Mouse (Mus musculus): ENCODE measurements around the gene Brms1. TPM values are rescaled to one million over a fixed set of nuclear protein-coding genes. Genes with fewer than 3 reads are reported as not detected.
A peak's percentile ranks its signal among the peaks of the same experiment; 100 is the strongest.
"Not testable (repeated sequence)": the region's sequence is repeated elsewhere in the genome, so short reads cannot be mapped to it uniquely, and the experiment has no call there.

Gene Brms1
- polyA plus RNA-seq, 1 experiment from 2014 or later, result 58.1 TPM

GRCm38 (mm10) chr19:5071545-5072369, 30.6 kb downstream of the Brms1 start:
- H3K36me3 ChIP-seq, result no peaks in the 10 kb centered on the region
- peak overlapping the region; percentile 86 for H3K27ac ChIP-seq
- WGBS, result 2% methylated on average over 40 of the region's 40 CpGs
- H3K9me3 ChIP-seq, result no peaks in the 10 kb centered on the region
- peak; percentile 94 for DNase-seq (ENCODE audit: low spot score)
- H3K27me3 ChIP-seq (ENCODE audit: insufficient read depth, poor library complexity, severe bottlenecking), result peaks cover 51% of the 10 kb centered on the region
- H3K4me1 ChIP-seq, result peaks cover 59% of the 10 kb centered on the region
- peak overlapping the region; percentile 72 for H3K4me3 ChIP-seq

DNA sequence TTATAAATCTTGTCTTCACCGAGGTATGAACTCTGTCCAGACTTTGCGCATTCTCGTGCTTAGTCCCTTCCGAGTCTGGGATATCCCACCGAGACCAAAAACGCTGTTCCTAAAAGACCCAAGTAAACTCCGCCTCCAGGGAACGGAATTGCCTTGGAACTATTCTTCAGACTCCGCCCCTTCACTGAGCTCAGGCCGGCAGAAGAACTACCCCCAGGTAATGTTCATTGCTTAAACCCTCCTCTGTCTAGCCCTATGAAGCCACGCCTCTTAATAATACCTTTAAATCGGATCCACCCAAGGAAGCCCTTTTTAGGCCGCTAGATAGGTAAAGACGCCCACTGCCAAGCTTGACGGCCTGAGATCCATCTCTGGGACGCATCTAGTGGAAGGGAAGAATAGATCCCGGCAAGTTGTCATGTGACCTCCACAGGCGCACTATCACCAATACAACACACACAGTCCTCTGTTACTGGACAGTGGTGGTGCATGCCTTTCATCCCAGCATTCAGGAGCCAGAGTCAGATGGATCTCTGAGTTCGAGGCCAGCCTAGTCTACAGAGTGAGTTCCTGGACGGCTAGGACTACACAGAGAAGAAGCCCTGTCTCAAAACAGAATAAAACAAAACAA, 31.4 kb downstream of the Brms1 start:
- Histone ChIP-seq H3K9me3 (no peaks in the 10 kb centered on the region), H3K27ac (peak overlapping the region; percentile 86), H3K4me1 (peaks cover 51% of the 10 kb centered on the region), H3K27me3 (ENCODE audit: insufficient read depth, poor library complexity, severe bottlenecking) (peaks cover 46% of the 10 kb centered on the region), H3K36me3 (no peaks in the 10 kb centered on the region), H3K4me3 (peak overlapping the region; percentile 72)
- 4% methylated on average over 20 of the region's 20 CpGs for WGBS
- no peak for DNase-seq (ENCODE audit: low spot score)

DNA sequence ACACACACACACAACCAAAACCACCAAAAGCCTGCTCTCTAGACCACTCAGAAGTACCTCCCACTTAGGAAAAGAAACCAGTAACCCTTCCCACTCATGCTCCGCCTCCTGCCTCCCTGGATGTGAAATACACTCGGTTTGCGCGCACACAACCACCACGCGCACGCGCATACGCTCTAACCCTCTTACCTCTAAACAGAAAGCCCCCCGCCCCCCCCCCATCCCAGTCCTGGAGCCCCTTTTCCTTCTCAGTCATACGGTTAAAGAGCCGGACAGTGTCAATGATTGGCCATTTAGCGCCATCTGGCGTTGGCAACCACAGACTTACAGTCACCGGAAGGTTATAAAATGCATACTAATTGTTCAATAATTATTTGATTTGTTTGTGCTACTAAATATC, 31.9 kb downstream of the Brms1 start:
- H3K27me3 ChIP-seq (ENCODE audit: insufficient read depth, poor library complexity, severe bottlenecking), result peaks cover 43% of the 10 kb centered on the region
- no peaks in the 10 kb centered on the region for H3K9me3 ChIP-seq
- H3K36me3 ChIP-seq, result no peaks in the 10 kb centered on the region
- peaks cover 46% of the 10 kb centered on the region for H3K4me1 ChIP-seq
- 0 out of 2 replicates have a peak overlapping the region, but pooled peaks have one; percentile 86 for H3K27ac ChIP-seq
- 2% methylated on average over 15 of the region's 15 CpGs for WGBS
- DNase-seq (ENCODE audit: low spot score), result no peak
- H3K4me3 ChIP-seq, result peak overlapping the region; percentile 72

DNA sequence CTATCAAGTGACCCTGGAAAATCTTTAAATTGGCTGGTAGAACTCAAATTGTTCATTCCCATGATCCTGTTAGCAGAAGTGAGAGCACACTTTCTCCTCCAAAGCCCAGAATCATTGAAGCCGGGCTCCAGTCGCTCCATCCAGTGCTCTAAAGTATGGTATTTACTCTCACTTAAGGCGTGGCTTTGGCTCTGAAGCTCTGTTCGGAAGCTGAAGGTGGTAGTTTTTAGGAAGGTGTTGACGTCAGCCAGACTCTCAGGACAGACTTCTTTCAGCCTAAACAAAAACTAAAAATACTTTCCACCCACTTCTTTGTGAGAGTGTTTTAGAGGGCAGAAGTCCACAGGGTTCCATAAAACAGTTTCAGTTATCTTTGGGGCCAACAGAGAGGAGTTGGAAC, 32.4 kb downstream of the Brms1 start:
- Histone ChIP-seq H3K27me3 (ENCODE audit: insufficient read depth, poor library complexity, severe bottlenecking) (peaks cover 41% of the 10 kb centered on the region), H3K4me3 (no peak overlapping the region), H3K27ac (no peak overlapping the region), H3K36me3 (no peaks in the 10 kb centered on the region), H3K9me3 (no peaks in the 10 kb centered on the region), H3K4me1 (peaks cover 41% of the 10 kb centered on the region)
- 36% methylated on average over 5 of the region's 5 CpGs for WGBS
- DNase-seq (ENCODE audit: low spot score), result no peak

GRCm38 (mm10) chr19:5079279-5079678, 38.1 kb downstream of the Brms1 start:
- no peak for DNase-seq (ENCODE audit: low spot score)
- no peaks in the 10 kb centered on the region for H3K36me3 ChIP-seq
- H3K9me3 ChIP-seq, result no peaks in the 10 kb centered on the region
- 92% methylated on average over 1 of the region's 1 CpGs for WGBS
- no peak overlapping the region for H3K27ac ChIP-seq
- no peak overlapping the region for H3K4me3 ChIP-seq
- H3K27me3 ChIP-seq (ENCODE audit: insufficient read depth, poor library complexity, severe bottlenecking), result peaks cover 49% of the 10 kb centered on the region
- no peaks in the 10 kb centered on the region for H3K4me1 ChIP-seq

DNA sequence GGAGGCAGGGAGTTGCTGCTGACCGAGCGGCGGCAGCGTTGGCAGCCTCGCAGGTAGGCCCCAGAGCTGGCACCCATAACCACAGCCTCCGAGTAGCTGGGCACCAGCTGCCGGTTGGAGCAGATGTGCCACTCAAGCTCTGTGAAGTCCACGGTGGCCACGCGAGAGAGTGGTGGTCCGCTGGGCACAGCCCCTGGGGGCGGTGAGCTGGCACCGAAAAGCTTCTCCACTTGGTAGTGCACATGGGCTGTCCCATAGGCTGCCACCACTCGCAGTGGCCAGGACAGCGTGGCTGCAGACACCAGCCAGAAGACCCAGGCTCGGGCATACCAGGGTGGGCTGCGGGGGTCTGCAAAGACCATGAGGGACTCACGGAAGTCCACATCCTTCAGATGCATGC, 40.9 kb downstream of the Brms1 start:
- peaks cover 12% of the 10 kb centered on the region for H3K4me1 ChIP-seq
- H3K27me3 ChIP-seq (ENCODE audit: insufficient read depth, poor library complexity, severe bottlenecking), result peaks cover 72% of the 10 kb centered on the region
- H3K9me3 ChIP-seq, result no peaks in the 10 kb centered on the region
- H3K4me3 ChIP-seq, result no peak overlapping the region
- 62% methylated on average over 18 of the region's 18 CpGs for WGBS
- no peak for DNase-seq (ENCODE audit: low spot score)
- no peak overlapping the region for H3K27ac ChIP-seq
- no peaks in the 10 kb centered on the region for H3K36me3 ChIP-seq

DNA sequence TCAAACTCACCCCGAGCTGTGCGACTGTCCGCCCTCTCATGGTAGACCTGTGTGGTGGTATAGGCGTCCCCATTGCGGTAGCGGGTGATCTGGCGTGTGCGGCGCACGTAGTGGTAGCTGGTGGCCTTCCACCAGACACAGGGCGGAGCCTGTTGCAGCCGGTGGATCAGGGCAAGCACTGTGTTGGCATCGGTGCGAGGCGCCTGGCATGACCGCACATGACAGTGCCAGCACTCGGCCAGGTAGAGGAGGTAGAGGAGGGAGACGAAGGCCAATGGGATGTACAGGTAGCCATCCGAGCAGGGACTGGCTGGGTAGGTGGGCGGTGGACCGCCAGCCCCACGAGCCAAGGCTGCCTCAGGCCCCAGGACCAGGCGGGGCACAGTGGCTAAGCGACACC, 41.4 kb downstream of the Brms1 start:
- no peaks in the 10 kb centered on the region for H3K9me3 ChIP-seq
- WGBS, result 52% methylated on average over 24 of the region's 24 CpGs
- DNase-seq (ENCODE audit: low spot score), result no peak
- H3K27me3 ChIP-seq (ENCODE audit: insufficient read depth, poor library complexity, severe bottlenecking), result peaks cover 72% of the 10 kb centered on the region
- H3K36me3 ChIP-seq, result no peaks in the 10 kb centered on the region
- no peak overlapping the region for H3K4me3 ChIP-seq
- H3K27ac ChIP-seq, result 0 out of 2 replicates have a peak overlapping the region, but pooled peaks have one; percentile 23
- H3K4me1 ChIP-seq, result peaks cover 18% of the 10 kb centered on the region

- WGBS, result 61% methylated on average over 3 of the region's 3 CpGs
- no peak for DNase-seq (ENCODE audit: low spot score)
- H3K9me3 ChIP-seq, result no peaks in the 10 kb centered on the region
- H3K27me3 ChIP-seq (ENCODE audit: insufficient read depth, poor library complexity, severe bottlenecking), result peaks cover 69% of the 10 kb centered on the region
- H3K36me3 ChIP-seq, result no peaks in the 10 kb centered on the region
- H3K4me3 ChIP-seq, result peak overlapping the region; percentile 69
- H3K4me1 ChIP-seq, result peaks cover 27% of the 10 kb centered on the region
- 0 out of 2 replicates have a peak overlapping the region, but pooled peaks have one; percentile 48 for H3K27ac ChIP-seq
Measured at GRCm38 (mm10) chr19:5083961-5084833, 43.0 kb downstream of the Brms1 start.

DNA sequence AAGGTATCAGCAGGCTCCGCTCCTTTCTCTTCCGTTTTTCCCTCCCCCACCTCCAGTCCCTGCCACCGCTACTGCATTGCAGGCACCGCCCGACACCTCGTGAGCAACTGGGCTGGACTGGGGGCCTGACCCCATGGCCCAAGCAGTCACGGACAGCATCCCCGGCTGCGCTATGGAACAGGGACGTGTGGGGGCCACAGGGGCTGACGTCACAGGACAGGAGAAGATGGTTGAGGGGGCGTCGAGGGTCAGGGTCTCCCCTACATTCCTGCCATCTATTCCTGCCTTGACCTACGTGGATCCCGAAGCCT, 43.6 kb downstream of the Brms1 start:
- peak overlapping the region; percentile 69 for H3K4me3 ChIP-seq
- H3K9me3 ChIP-seq, result no peaks in the 10 kb centered on the region
- H3K36me3 ChIP-seq, result peaks cover 5% of the 10 kb centered on the region; the same call in 1 of the 2 replicates
- peaks cover 31% of the 10 kb centered on the region for H3K4me1 ChIP-seq
- DNase-seq (ENCODE audit: low spot score), result no peak
- WGBS, result 3% methylated on average over 15 of the region's 15 CpGs
- H3K27ac ChIP-seq, result peak overlapping the region; percentile 48; the same call in 1 of the 2 replicates
- H3K27me3 ChIP-seq (ENCODE audit: insufficient read depth, poor library complexity, severe bottlenecking), result peaks cover 67% of the 10 kb centered on the region

- H3K27ac ChIP-seq, result peak within 1 kb of the TSS; percentile 48
- WGBS, result 1% methylated on average over 65 of the region's 69 CpGs
Measured at GRCm38 (mm10) chr19:5085145-5085863, 44.1 kb downstream of the Brms1 start, which contains the start of gene Tmem151a. Tmem151a (minus strand) TSS chr19:5085531.

GRCm38 (mm10) chr19:5086533-5086932, 45.4 kb downstream of the Brms1 start:
- H3K36me3 ChIP-seq, result peaks cover 21% of the 10 kb centered on the region
- 59% methylated on average over 4 of the region's 4 CpGs for WGBS
- H3K4me3 ChIP-seq; DNase-seq (ENCODE audit: low spot score); H3K27ac ChIP-seq; H3K9me3 ChIP-seq: not testable (repeated sequence)
- peaks cover 50% of the 10 kb centered on the region for H3K27me3 ChIP-seq (ENCODE audit: insufficient read depth, poor library complexity, severe bottlenecking)
- peaks cover 31% of the 10 kb centered on the region for H3K4me1 ChIP-seq

More at GRCm38 (mm10) chr19:5085145-5085863, 44.1 kb downstream of the Brms1 start, which contains the start of gene Tmem151a:
- Histone ChIP-seq H3K27me3 (ENCODE audit: insufficient read depth, poor library complexity, severe bottlenecking) (peaks cover 62% of the 10 kb centered on the region), H3K36me3 (peaks cover 8% of the 10 kb centered on the region), H3K4me1 (peaks cover 31% of the 10 kb centered on the region), H3K9me3 (no peaks in the 10 kb centered on the region), H3K4me3 (peak within 1 kb of the TSS; percentile 69)
- DNase-seq (ENCODE audit: low spot score), result no peak

All from heart, embryonic 10.5 days (tissue).